Mouse (Mus musculus) activated CD4-positive, CD25-positive, alpha-beta regulatory T cell, adult 9 weeks (primary cell): ENCODE results near the gene Mtrf1l. TPM values are rescaled to one million over a fixed set of nuclear protein-coding genes. Genes with fewer than 3 reads are reported as not detected.

Experiments used
- polyA plus RNA-seq: library from polyadenylated mRNA; unstranded; fragments of 100-300 nt; shearing (Covaris generic); gene quantifications from one replicate; pipeline ENCODE4 v1.2.1, GENCODE M21; 2017

Mtrf1l gene
- 3.7 TPM for polyA plus RNA-seq

DNA sequence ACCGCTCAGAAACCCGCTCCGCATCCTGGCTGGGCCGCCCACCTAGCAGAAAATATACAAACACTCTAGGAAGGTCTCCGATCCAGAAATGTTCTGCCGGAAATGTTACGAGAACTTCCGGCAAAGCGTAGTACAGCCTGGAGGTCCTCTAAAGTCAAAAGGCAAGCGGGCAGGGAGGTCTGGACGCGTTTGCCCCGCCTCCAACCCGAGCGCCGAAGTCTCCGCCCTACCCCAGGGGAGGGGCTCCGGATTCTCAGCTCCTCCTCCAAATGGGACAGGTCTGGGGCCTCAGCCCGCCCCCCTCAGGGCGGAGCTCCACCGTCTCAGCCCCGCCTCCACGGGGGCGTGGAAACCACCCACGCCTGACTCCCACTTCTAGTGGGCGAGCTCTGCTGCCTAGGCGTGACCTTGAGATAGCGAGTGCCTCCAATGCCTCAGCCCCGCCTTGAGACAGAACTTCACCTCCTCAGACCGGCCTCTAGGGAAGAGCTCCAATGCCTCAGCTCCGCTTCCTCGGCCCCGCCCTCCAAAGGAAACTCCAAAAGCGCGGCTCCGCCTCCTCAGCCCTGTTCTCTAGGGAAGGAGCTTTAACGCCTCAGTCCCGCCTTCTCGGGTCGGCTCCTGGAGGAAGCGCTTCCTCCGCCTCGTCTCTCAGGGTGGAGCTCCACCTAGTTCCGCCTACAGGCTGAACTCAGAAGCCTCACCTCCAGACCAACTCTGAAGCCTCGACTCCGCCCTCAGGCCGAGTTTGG, at the start of gene Mtrf1l:
Gene Mtrf1l, minus strand, starts transcription at position 171 of the 752 bp plus-strand sequence.

DNA sequence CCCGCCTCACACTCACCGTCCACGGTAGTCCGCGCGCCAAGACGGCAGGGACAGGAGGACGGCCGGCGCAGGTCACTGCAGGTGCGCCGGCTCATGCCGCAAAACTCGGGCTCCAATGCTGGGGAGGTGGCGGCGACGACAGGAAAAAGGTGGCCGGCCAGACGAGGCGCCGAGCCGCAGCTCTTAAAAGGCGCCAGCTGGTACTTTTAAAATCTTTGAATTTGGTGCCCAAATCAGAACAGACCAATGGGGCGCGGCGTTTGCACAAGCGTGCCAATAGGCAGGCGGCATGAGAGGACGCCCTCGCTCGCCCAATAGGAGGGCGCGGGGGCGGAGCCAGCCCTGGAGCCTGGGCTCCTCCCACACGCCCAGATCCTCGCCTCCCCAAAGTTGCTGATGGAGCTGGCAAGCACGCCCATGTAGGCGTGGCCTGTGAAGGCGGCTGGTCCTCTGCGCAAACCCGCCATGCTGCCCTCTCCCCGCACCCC, 18.4 kb downstream of the Mtrf1l start, which contains the start of gene Fbxo5:
Gene Fbxo5, minus strand, starts transcription at position 358 of the 488 bp plus-strand sequence.

Other genes with a start within 250 kb of the Mtrf1l start
- gene Myct1, start 230.1 kb downstream of the Mtrf1l start, polyA plus RNA-seq: not detected
- gene Vip, start 184.7 kb downstream of the Mtrf1l start, polyA plus RNA-seq: not detected
- 18.0 TPM for gene Fbxo5, start 18.3 kb downstream of the Mtrf1l start, polyA plus RNA-seq
- gene Rgs17, start 98.5 kb upstream of the Mtrf1l start, polyA plus RNA-seq: not detected